Mouse (Mus musculus) stomach, postnatal 0 days (tissue): ENCODE results near the gene Fbxo46.

Experiments used
- CTCF ChIP-seq: IDR thresholded peaks from 2 replicates; pipeline ENCODE4 v1.5.1; 2016; ENCODE audit warnings: antibody characterized with exemption, low read depth, mild to moderate bottlenecking, moderate library complexity
- EP300 ChIP-seq: optimal IDR thresholded peaks from 2 replicates; pipeline ENCODE3; 2016; ENCODE audit warnings: antibody characterized with exemption

- TF ChIP-seq CTCF (0 out of 2 replicates have a peak, but pooled peaks have one; percentile 3), EP300 (no peak)
These were observed 23.9 kb upstream of the Fbxo46 start for GRCm38 (mm10) chr7:19095751-19096110.
